Mouse (Mus musculus): ENCODE results near the gene Mst1. TPM values are rescaled to one million over a fixed set of nuclear protein-coding genes. Genes with fewer than 3 reads are reported as not detected.

The Mst1 gene
- polyA plus RNA-seq, 1 experiment from 2014 or later, result 18.6 TPM

- no peak overlapping the region for H3K9ac ChIP-seq
- WGBS (ENCODE audit: insufficient replicate concordance), result 95% methylated on average over 9 of the region's 9 CpGs
- no peak overlapping the region for H3K27ac ChIP-seq
- peaks cover 100% of the 10 kb centered on the region for H3K36me3 ChIP-seq
- no peak overlapping the region for H3K4me2 ChIP-seq
- no peak for ATAC-seq (ENCODE audit: low read depth)
- H3K9me3 ChIP-seq (replicated peaks), result no peaks in the 10 kb centered on the region
- no peak for DNase-seq
- no peaks in the 10 kb centered on the region for H3K27me3 ChIP-seq
- peaks cover 49% of the 10 kb centered on the region for H3K4me1 ChIP-seq (replicated peaks)
- no peak overlapping the region for H3K4me3 ChIP-seq (replicated peaks)
Observed at GRCm38 (mm10) chr9:108058291-108058690, 21.9 kb upstream of the Mst1 start.

DNA sequence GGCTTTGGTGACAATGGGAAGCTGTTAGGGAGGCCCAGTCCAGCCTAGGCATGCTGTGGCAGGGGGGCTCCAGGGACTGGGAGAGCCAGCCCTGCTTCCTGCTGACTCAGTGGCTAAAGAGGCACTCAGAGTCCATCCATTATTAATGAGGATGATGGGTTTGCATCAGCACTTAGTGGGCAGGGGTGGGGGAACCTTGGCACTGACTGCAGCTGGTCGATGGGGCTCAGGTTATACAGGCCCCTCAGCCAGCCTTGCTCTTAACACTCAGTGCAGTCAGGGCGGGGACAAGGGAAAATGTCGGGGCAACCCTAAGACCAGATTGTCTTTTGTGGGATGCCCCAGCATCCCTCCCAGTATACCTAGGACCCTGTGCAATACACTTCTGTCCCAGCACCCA lies 18.1 kb upstream of the Mst1 start:
- WGBS (ENCODE audit: insufficient replicate concordance), result 82% methylated on average over 3 of the region's 3 CpGs
- H3K27me3 ChIP-seq, result no peaks in the 10 kb centered on the region
- no peak overlapping the region for H3K9ac ChIP-seq
- H3K36me3 ChIP-seq, result peaks cover 100% of the 10 kb centered on the region
- no peaks in the 10 kb centered on the region for H3K9me3 ChIP-seq (replicated peaks)
- peaks cover 38% of the 10 kb centered on the region for H3K4me1 ChIP-seq (replicated peaks)
- H3K4me2 ChIP-seq, result no peak overlapping the region
- DNase-seq, result no peak
- no peak for ATAC-seq (ENCODE audit: low read depth)
- H3K4me3 ChIP-seq (replicated peaks), result no peak overlapping the region
- no peak overlapping the region for H3K27ac ChIP-seq

GRCm38 (mm10) chr9:108063361-108063760 lies 16.9 kb upstream of the Mst1 start:
- ATAC-seq (ENCODE audit: low read depth) (no peak), DNase-seq (no peak)
- WGBS (ENCODE audit: insufficient replicate concordance), result 75% methylated on average over 12 of the region's 12 CpGs
- H3K27me3 ChIP-seq, result no peaks in the 10 kb centered on the region
- H3K9ac ChIP-seq, result no peak overlapping the region
- H3K4me1 ChIP-seq (replicated peaks), result peaks cover 47% of the 10 kb centered on the region
- H3K36me3 ChIP-seq, result peaks cover 100% of the 10 kb centered on the region
- no peaks in the 10 kb centered on the region for H3K9me3 ChIP-seq (replicated peaks)
- H3K4me2 ChIP-seq, result no peak overlapping the region
- H3K27ac ChIP-seq, result no peak overlapping the region
- H3K4me3 ChIP-seq (replicated peaks), result no peak overlapping the region

- H3K4me2 ChIP-seq, result no peak overlapping the region
- no peak overlapping the region for H3K4me3 ChIP-seq (replicated peaks)
- H3K4me1 ChIP-seq (replicated peaks), result peaks cover 43% of the 10 kb centered on the region
- ATAC-seq (ENCODE audit: low read depth), result peak; percentile 64
- peaks cover 100% of the 10 kb centered on the region for H3K36me3 ChIP-seq
- H3K27me3 ChIP-seq, result no peaks in the 10 kb centered on the region
- H3K9me3 ChIP-seq (replicated peaks), result no peaks in the 10 kb centered on the region
- no peak overlapping the region for H3K9ac ChIP-seq
- WGBS (ENCODE audit: insufficient replicate concordance), result 40% methylated on average over 5 of the region's 5 CpGs
- no peak overlapping the region for H3K27ac ChIP-seq
- peak; percentile 58 for DNase-seq
Observed at GRCm38 (mm10) chr9:108065491-108066011, 14.7 kb upstream of the Mst1 start.

DNA sequence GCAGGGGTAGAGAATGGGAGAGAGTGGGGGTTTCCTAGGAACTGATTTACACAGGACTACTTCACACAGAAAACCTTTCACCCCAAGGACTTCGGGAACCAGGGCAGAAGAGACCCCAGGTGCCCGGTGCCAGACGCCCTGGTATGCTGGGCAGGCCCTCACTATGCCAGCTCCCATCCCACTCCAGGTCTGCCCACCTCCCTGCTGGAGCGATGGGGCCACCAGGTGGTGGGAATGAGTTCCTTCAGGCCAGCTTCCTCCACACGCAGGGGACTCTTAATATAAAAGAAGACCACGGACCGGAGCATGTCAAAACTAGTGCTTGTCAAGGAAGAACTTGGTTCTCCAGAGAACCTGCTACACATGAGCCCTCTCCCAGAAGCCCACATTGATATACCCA lies 13.0 kb upstream of the Mst1 start:
- 90% methylated on average over 7 of the region's 7 CpGs for WGBS (ENCODE audit: insufficient replicate concordance)
- H3K4me1 ChIP-seq (replicated peaks), result peaks cover 35% of the 10 kb centered on the region
- no peak for ATAC-seq (ENCODE audit: low read depth)

GRCm38 (mm10) chr9:108067900-108068299 lies 12.3 kb upstream of the Mst1 start:
- peak overlapping the region; percentile 32; the same call in 1 of the 2 replicates for H3K27ac ChIP-seq
- H3K9me3 ChIP-seq (replicated peaks), result no peaks in the 10 kb centered on the region
- peaks cover 36% of the 10 kb centered on the region for H3K4me1 ChIP-seq (replicated peaks)
- DNase-seq, result peak; percentile 78
- no peaks in the 10 kb centered on the region for H3K27me3 ChIP-seq
- peaks cover 99% of the 10 kb centered on the region for H3K36me3 ChIP-seq
- 19% methylated on average over 8 of the region's 8 CpGs for WGBS (ENCODE audit: insufficient replicate concordance)
- no peak overlapping the region for H3K4me2 ChIP-seq
- ATAC-seq (ENCODE audit: low read depth), result peak; percentile 29
- peak overlapping the region; percentile 16; the same call in 1 of the 2 replicates for H3K9ac ChIP-seq
- no peak overlapping the region for H3K4me3 ChIP-seq (replicated peaks)

More for the DNA sequence above, 13.0 kb upstream of the Mst1 start:
- H3K36me3 ChIP-seq, result peaks cover 100% of the 10 kb centered on the region
- H3K9me3 ChIP-seq (replicated peaks), result no peaks in the 10 kb centered on the region
- DNase-seq, result no peak
- no peak overlapping the region for H3K4me3 ChIP-seq (replicated peaks)
- no peak overlapping the region for H3K4me2 ChIP-seq
- H3K9ac ChIP-seq, result no peak overlapping the region
- H3K27me3 ChIP-seq, result no peaks in the 10 kb centered on the region
- H3K27ac ChIP-seq, result no peak overlapping the region

DNA sequence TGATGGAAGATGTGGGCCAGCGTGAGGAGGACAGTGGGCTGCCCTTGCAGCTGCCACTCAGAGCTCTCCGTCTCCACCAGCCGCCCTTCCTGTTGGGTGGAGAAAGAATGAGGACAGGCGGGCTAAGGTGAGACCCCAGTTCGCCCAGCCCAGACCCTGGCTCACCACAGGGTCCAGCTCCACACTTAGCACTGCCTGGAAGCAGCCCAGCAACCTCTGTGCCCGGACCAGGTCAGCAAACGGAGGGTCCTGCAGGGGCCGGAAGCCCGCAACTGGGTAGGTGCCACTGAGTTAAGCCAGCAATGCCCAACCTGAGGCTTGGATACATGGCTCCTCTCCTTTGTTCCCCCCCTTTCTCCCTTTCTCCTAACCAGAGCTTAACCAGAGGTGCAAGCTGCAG lies 11.2 kb upstream of the Mst1 start:
- H3K27me3 ChIP-seq, result no peaks in the 10 kb centered on the region
- H3K9ac ChIP-seq, result no peak overlapping the region
- no peaks in the 10 kb centered on the region for H3K9me3 ChIP-seq (replicated peaks)
- 86% methylated on average over 9 of the region's 9 CpGs for WGBS (ENCODE audit: insufficient replicate concordance)
- H3K4me3 ChIP-seq (replicated peaks), result no peak overlapping the region
- H3K4me1 ChIP-seq (replicated peaks), result peaks cover 35% of the 10 kb centered on the region
- no peak overlapping the region for H3K27ac ChIP-seq
- no peak overlapping the region for H3K4me2 ChIP-seq
- DNase-seq, result no peak
- H3K36me3 ChIP-seq, result peaks cover 99% of the 10 kb centered on the region
- no peak for ATAC-seq (ENCODE audit: low read depth)

DNA sequence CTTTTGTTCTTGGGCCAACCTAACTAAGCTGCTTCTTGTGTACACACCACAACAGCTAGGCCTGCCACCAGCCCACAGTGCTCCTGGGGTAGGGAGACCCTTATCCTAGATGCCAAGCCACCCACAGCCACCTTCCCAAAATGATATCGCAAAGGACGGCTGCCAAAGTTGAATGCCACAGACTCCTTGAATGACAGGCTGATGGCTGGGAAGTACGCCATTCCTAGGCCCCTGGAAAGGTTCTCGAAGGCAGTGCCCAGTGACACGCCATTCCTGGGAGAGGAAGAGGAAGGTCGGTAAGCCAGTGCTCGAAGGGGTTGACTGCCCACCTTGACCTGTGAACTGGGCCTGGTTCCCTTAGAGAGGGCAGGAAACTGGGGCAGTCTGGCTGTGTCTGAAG lies 10.7 kb upstream of the Mst1 start:
- ATAC-seq (ENCODE audit: low read depth) (no peak), DNase-seq (no peak)
- H3K9me3 ChIP-seq (replicated peaks), result no peaks in the 10 kb centered on the region
- WGBS (ENCODE audit: insufficient replicate concordance), result 91% methylated on average over 7 of the region's 7 CpGs
- H3K27ac ChIP-seq, result 0 out of 2 replicates have a peak overlapping the region, but pooled peaks have one; percentile 13
- H3K4me2 ChIP-seq, result no peak overlapping the region
- no peaks in the 10 kb centered on the region for H3K27me3 ChIP-seq
- no peak overlapping the region for H3K9ac ChIP-seq
- H3K4me3 ChIP-seq (replicated peaks), result no peak overlapping the region
- peaks cover 36% of the 10 kb centered on the region for H3K4me1 ChIP-seq (replicated peaks)
- H3K36me3 ChIP-seq, result peaks cover 99% of the 10 kb centered on the region

GRCm38 (mm10) chr9:108071801-108072200 lies 8.4 kb upstream of the Mst1 start:
- Histone ChIP-seq H3K9ac (no peak overlapping the region), H3K4me3 (replicated peaks) (no peak overlapping the region)
- no peak for ATAC-seq (ENCODE audit: low read depth)

GRCm38 (mm10) chr9:108072481-108072924 lies 7.7 kb upstream of the Mst1 start:
- peaks cover 95% of the 10 kb centered on the region for H3K36me3 ChIP-seq
- H3K27ac ChIP-seq, result no peak overlapping the region
- no peaks in the 10 kb centered on the region for H3K27me3 ChIP-seq
- 83% methylated on average over 9 of the region's 9 CpGs for WGBS (ENCODE audit: insufficient replicate concordance)
- no peak overlapping the region; the same call in 1 of the 2 replicates for H3K9ac ChIP-seq
- no peak overlapping the region for H3K4me3 ChIP-seq (replicated peaks)
- no peaks in the 10 kb centered on the region for H3K9me3 ChIP-seq (replicated peaks)
- DNase-seq (no peak), ATAC-seq (ENCODE audit: low read depth) (no peak)
- H3K4me2 ChIP-seq, result no peak overlapping the region
- peaks cover 59% of the 10 kb centered on the region for H3K4me1 ChIP-seq (replicated peaks)

More at GRCm38 (mm10) chr9:108071801-108072200, 8.4 kb upstream of the Mst1 start:
- no peak overlapping the region for H3K4me2 ChIP-seq
- no peaks in the 10 kb centered on the region for H3K27me3 ChIP-seq
- no peak for DNase-seq
- peaks cover 53% of the 10 kb centered on the region for H3K4me1 ChIP-seq (replicated peaks)
- no peak overlapping the region for H3K27ac ChIP-seq
- WGBS (ENCODE audit: insufficient replicate concordance), result 79% methylated on average over 4 of the region's 4 CpGs
- H3K9me3 ChIP-seq (replicated peaks), result no peaks in the 10 kb centered on the region
- H3K36me3 ChIP-seq, result peaks cover 95% of the 10 kb centered on the region

GRCm38 (mm10) chr9:108073141-108073930 lies 6.9 kb upstream of the Mst1 start:
- H3K27ac ChIP-seq, result peak overlapping the region; percentile 9; the same call in 1 of the 2 replicates
- peaks cover 60% of the 10 kb centered on the region for H3K4me1 ChIP-seq (replicated peaks)
- peaks cover 89% of the 10 kb centered on the region for H3K36me3 ChIP-seq
- ATAC-seq (ENCODE audit: low read depth) (no peak), DNase-seq (no peak)
- WGBS (ENCODE audit: insufficient replicate concordance), result 74% methylated on average over 7 of the region's 7 CpGs
- no peaks in the 10 kb centered on the region for H3K27me3 ChIP-seq
- H3K4me2 ChIP-seq, result no peak overlapping the region
- no peak overlapping the region for H3K9ac ChIP-seq
- no peaks in the 10 kb centered on the region for H3K9me3 ChIP-seq (replicated peaks)
- no peak overlapping the region for H3K4me3 ChIP-seq (replicated peaks)
